Mouse (Mus musculus): ENCODE measurements around the gene Rfx4. TPM values are rescaled to one million over a fixed set of nuclear protein-coding genes. Genes with fewer than 3 reads are reported as not detected.

The Rfx4 gene
- total RNA-seq, 2 experiments from 2014 or later = not detected

GRCm38 (mm10) chr10:84757426-84758199, 1.8 kb downstream of the Rfx4 start:
- ATAC-seq (replicated peaks; ENCODE audit: low FRiP score, poor library complexity, severe bottlenecking) = no peak

- no peak for ATAC-seq (replicated peaks; ENCODE audit: low FRiP score, poor library complexity, severe bottlenecking)
Measured at GRCm38 (mm10) chr10:84758200-84758468, 2.3 kb downstream of the Rfx4 start.

- no peak for ATAC-seq (replicated peaks; ENCODE audit: low FRiP score, poor library complexity, severe bottlenecking)
Measured at GRCm38 (mm10) chr10:84758483-84759431, 2.9 kb downstream of the Rfx4 start.

GRCm38 (mm10) chr10:84759511-84760117, 3.8 kb downstream of the Rfx4 start:
- ATAC-seq (replicated peaks; ENCODE audit: low FRiP score, poor library complexity, severe bottlenecking) = no peak

GRCm38 (mm10) chr10:84760118-84761111, 4.6 kb downstream of the Rfx4 start:
- no peak for ATAC-seq (replicated peaks; ENCODE audit: low FRiP score, poor library complexity, severe bottlenecking)

GRCm38 (mm10) chr10:84768766-84769165, 12.9 kb downstream of the Rfx4 start:
- ATAC-seq (replicated peaks; ENCODE audit: low FRiP score, poor library complexity, severe bottlenecking) = no peak

GRCm38 (mm10) chr10:84772380-84773130, 16.7 kb downstream of the Rfx4 start:
- ATAC-seq (replicated peaks; ENCODE audit: low FRiP score, poor library complexity, severe bottlenecking) = no peak

- no peak for ATAC-seq (replicated peaks; ENCODE audit: low FRiP score, poor library complexity, severe bottlenecking)
Measured at GRCm38 (mm10) chr10:84773889-84774288, 18.0 kb downstream of the Rfx4 start.

- ATAC-seq (replicated peaks; ENCODE audit: low FRiP score, poor library complexity, severe bottlenecking) = no peak
Measured at GRCm38 (mm10) chr10:84774573-84774972, 18.7 kb downstream of the Rfx4 start.

- no peak for ATAC-seq (replicated peaks; ENCODE audit: low FRiP score, poor library complexity, severe bottlenecking)
Measured at GRCm38 (mm10) chr10:84777109-84777508, 21.2 kb downstream of the Rfx4 start.

- no peak for ATAC-seq (replicated peaks; ENCODE audit: low FRiP score, poor library complexity, severe bottlenecking)
Measured at GRCm38 (mm10) chr10:84777974-84778373, 22.1 kb downstream of the Rfx4 start.

GRCm38 (mm10) chr10:84780828-84781227, 25.0 kb downstream of the Rfx4 start:
- ATAC-seq (replicated peaks; ENCODE audit: low FRiP score, poor library complexity, severe bottlenecking) = no peak

GRCm38 (mm10) chr10:84785339-84785738, 29.5 kb downstream of the Rfx4 start:
- ATAC-seq (replicated peaks; ENCODE audit: low FRiP score, poor library complexity, severe bottlenecking) = no peak

GRCm38 (mm10) chr10:84790323-84790722, 34.5 kb downstream of the Rfx4 start:
- ATAC-seq (replicated peaks; ENCODE audit: low FRiP score, poor library complexity, severe bottlenecking) = no peak

- no peak for ATAC-seq (replicated peaks; ENCODE audit: low FRiP score, poor library complexity, severe bottlenecking)
Measured at GRCm38 (mm10) chr10:84791181-84791580, 35.3 kb downstream of the Rfx4 start.

- ATAC-seq (replicated peaks; ENCODE audit: low FRiP score, poor library complexity, severe bottlenecking) = no peak
Measured at GRCm38 (mm10) chr10:84801521-84801920, 45.7 kb downstream of the Rfx4 start.

GRCm38 (mm10) chr10:84803216-84803844, 47.5 kb downstream of the Rfx4 start:
- no peak for ATAC-seq (replicated peaks; ENCODE audit: low FRiP score, poor library complexity, severe bottlenecking)

GRCm38 (mm10) chr10:84805576-84805975, 49.7 kb downstream of the Rfx4 start:
- ATAC-seq (replicated peaks; ENCODE audit: low FRiP score, poor library complexity, severe bottlenecking) = no peak

Measured in erythroid progenitor cell, adult 5-6 weeks (primary cell).